ENCODE assay signal across 20 mouse cellular contexts in the genomic region with DNA sequence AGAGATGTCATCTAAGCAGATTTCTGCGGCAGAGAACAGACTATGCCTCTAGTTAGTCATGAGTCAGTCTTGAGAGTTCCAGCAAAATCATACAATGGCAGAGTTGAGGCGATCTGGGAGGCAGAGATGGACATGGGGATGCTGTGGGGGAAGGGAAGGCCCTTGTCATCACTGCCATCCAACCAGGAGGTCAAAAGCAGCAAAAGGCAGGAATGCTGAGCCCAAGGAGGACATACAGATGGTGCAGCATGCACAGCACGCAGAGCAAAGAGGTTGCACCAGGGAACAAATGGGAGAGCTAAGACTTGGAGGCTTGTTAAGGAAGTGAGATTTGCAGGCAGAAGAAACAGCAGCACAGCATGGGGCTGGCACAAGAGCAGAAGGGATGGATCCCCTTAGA.
"Had no signal": no experiment of that assay in that cellular context is flagged by ENCODE, and none has a peak within 500 bp of the region (broad histone marks: within the 10 kb centered on the region; RNA-seq: fewer than 3 reads in every experiment).

No protein-coding gene starts in this region.

- H3K9ac ChIP-seq: kidney, embryonic 15.5 days; limb, embryonic 13.5 days; liver, embryonic 12.5 days; liver, embryonic 15.5 days; lung, embryonic 15.5 days; neural tube, embryonic 12.5 days; stomach, embryonic 15.5 days had no signal

- H3K9me3 ChIP-seq: kidney, embryonic 15.5 days; limb, embryonic 10.5 days; limb, embryonic 13.5 days; liver, embryonic 12.5 days; liver, embryonic 15.5 days; lung, embryonic 15.5 days; neural tube, embryonic 12.5 days; stomach, embryonic 15.5 days had no signal

- H3K4me3 ChIP-seq: kidney, embryonic 15.5 days; limb, embryonic 10.5 days; limb, embryonic 13.5 days; liver, embryonic 12.5 days; liver, embryonic 15.5 days; lung, embryonic 15.5 days; neural tube, embryonic 12.5 days; stomach, embryonic 15.5 days had no signal

- H3K36me3 ChIP-seq: liver, embryonic 12.5 days; liver, embryonic 15.5 days; lung, embryonic 15.5 days; neural tube, embryonic 12.5 days; stomach, embryonic 15.5 days had no signal

- ATAC-seq: intestine, postnatal 0 days; liver, embryonic 12.5 days had no signal

- H3K4me2 ChIP-seq: kidney, embryonic 15.5 days; limb, embryonic 13.5 days; liver, embryonic 12.5 days; liver, embryonic 15.5 days; lung, embryonic 15.5 days; midbrain, embryonic 11.5 days; neural tube, embryonic 12.5 days; stomach, embryonic 15.5 days had no signal

- H3K27me3 ChIP-seq: kidney, embryonic 15.5 days; limb, embryonic 13.5 days; liver, embryonic 15.5 days; lung, embryonic 15.5 days; neural tube, embryonic 12.5 days; stomach, embryonic 15.5 days had no signal

- DNase-seq: kidney, postnatal 14 days; kidney, postnatal 4 days; liver; lung, adult 18-20 months; lung, postnatal 14 days; lung, postnatal 4 days; retina, postnatal 1 day; right cerebral cortex, postnatal 25 days; spleen, adult 18-20 months; thymus, postnatal 25 days had no signal

- H3K27ac ChIP-seq: kidney, embryonic 15.5 days; limb, embryonic 10.5 days; limb, embryonic 13.5 days; liver, embryonic 12.5 days; liver, embryonic 15.5 days; lung, embryonic 15.5 days; neural tube, embryonic 12.5 days; stomach, embryonic 15.5 days had no signal
